Mouse (Mus musculus): Measurements from ENCODE around the gene Sfxn3.

DNA sequence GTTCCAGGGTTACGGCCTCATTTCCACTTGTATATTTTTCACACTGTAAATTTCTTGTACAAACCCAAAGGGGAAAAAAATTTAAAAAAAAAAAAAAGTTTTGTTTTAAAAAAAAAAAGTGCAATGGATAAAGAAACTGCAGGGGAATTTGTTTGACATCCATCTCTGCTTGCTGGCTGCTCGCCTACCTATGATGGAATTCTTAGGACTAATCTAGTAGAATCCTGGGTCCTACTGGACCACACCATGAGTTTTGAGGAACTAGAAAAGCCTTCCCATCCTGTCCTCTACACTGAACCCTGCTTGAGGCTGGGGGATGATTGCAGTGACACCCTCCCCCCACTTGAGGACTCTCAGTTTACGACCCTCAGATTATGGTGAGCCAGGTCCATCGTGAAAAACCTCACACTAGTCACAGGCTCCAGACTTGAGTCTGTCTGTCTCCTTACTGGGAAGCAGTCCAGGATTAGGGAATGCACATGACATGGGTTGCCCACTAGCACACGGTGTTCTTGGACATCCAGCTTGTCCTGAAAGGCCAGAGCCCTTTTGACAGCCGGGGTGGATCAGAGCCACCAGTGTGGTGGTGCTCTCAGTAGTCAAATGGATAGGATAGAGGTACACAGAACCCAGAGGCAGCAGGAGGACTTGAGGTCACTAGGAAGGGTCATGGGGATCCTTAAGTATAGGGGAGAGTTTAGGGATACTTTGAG, 20.2 kb upstream of the Sfxn3 start:
- TF ChIP-seq EP300 (IDR thresholded peaks at IDR 0.05; ENCODE audit: low read depth in 1 of 2, low read length in 2 of 2), result no peak
- TF ChIP-seq TAL1 (IDR thresholded peaks at IDR 0.05; ENCODE audit: low read length), result no peak
- TF ChIP-seq E2F4 (IDR thresholded peaks at IDR 0.05; ENCODE audit: borderline replicate concordance, low read depth, low read length), result no peak
- TF ChIP-seq UBTF (IDR thresholded peaks at IDR 0.05; ENCODE audit: borderline replicate concordance, insufficient read depth, low read depth, low read length), result no peak
- TF ChIP-seq CTCF (IDR thresholded peaks at IDR 0.05 in 2 of 3, conservative IDR thresholded peaks at IDR 0.05 in 1 of 3; ENCODE audit: control insufficient read depth in 1 of 3, insufficient read depth in 1 of 3, low read depth in 2 of 3, low read length in 3 of 3, poor library complexity in 1 of 3, severe bottlenecking in 1 of 3), result no peak
- no peak for TF ChIP-seq USF1 (IDR thresholded peaks at IDR 0.05; ENCODE audit: low read depth, low read length)
- no peak for TF ChIP-seq POLR2A (IDR thresholded peaks at IDR 0.05; ENCODE audit: control insufficient read depth in 1 of 2, insufficient read depth in 1 of 2, low read depth in 1 of 2, low read length in 2 of 2, poor library complexity in 1 of 2)
- TF ChIP-seq MEF2A (IDR thresholded peaks at IDR 0.05; ENCODE audit: extremely low read depth, insufficient replicate concordance, low read depth, low read length, poor library complexity, severe bottlenecking), result no peak
- TF ChIP-seq MAX (IDR thresholded peaks at IDR 0.05; ENCODE audit: low read length), result no peak
- TF ChIP-seq TBP (IDR thresholded peaks at IDR 0.05; ENCODE audit: low read depth, low read length), result no peak
- no peak for TF ChIP-seq ELF1 (IDR thresholded peaks at IDR 0.05; ENCODE audit: low read depth, low read length)
- TF ChIP-seq POLR2AphosphoS2 (IDR thresholded peaks at IDR 0.05; ENCODE audit: low read length), result no peak
- no peak for TF ChIP-seq MXI1 (IDR thresholded peaks at IDR 0.05; ENCODE audit: low read depth, low read length)

Data from MEL (cell line).